Mouse (Mus musculus) stomach, postnatal 0 days (tissue): ENCODE results near the gene Slc36a4. TPM values are rescaled to one million over a fixed set of nuclear protein-coding genes. Genes with fewer than 3 reads are reported as not detected.

Experiments used
- ATAC-seq: fragments of 200-750 bp; cut with Nextera tagmentation; 2 replicates; pipeline ENCODE4 v1.8.0; 2017; ENCODE audit not compliant: low FRiP score, low TSS enrichment
- DNase-seq: peaks from one replicate; pipeline ENCODE4 v3.0.0-alpha.2; 2016; ENCODE audit warnings: low spot score
- H3K27ac ChIP-seq: fragments of 300-500 bp; sonication (generic); replicated peaks from 2 replicates; pipeline ENCODE4 v1.5.1; 2014; ENCODE audit warnings: mild to moderate bottlenecking, control low read depth
- H3K27me3 ChIP-seq: fragments of 300-500 bp; sonication (generic); 2 replicates; pipeline ENCODE4 v1.6.1; 2014; ENCODE audit warnings: low read length; ENCODE audit not compliant: control insufficient read depth, insufficient read depth
- H3K36me3 ChIP-seq: fragments of 300-500 bp; sonication (generic); 2 replicates; pipeline ENCODE4 v1.6.1; 2014; ENCODE audit warnings: low read length, mixed read lengths; ENCODE audit not compliant: control insufficient read depth, insufficient read depth
- H3K4me1 ChIP-seq: fragments of 300-500 bp; sonication (generic); replicated peaks from 2 replicates; pipeline ENCODE4 v1.6.1; 2014; ENCODE audit warnings: antibody characterized with exemption; ENCODE audit not compliant: control insufficient read depth, insufficient read depth
- H3K4me2 ChIP-seq: fragments of 300-500 bp; sonication (generic); replicated peaks from 2 replicates; pipeline ENCODE4 v1.6.1; 2014; ENCODE audit warnings: low read depth, mild to moderate bottlenecking, control low read depth, moderate library complexity
- H3K4me3 ChIP-seq: fragments of 300-500 bp; sonication (generic); 2 replicates; pipeline ENCODE4 v1.5.1; 2014; ENCODE audit warnings: low read depth, low read length, control low read depth
- H3K9ac ChIP-seq: fragments of 300-500 bp; sonication (generic); 2 replicates; pipeline ENCODE4 v1.6.1; 2014; ENCODE audit warnings: mild to moderate bottlenecking, low read length, control low read depth, mixed read lengths
- H3K9me3 ChIP-seq: fragments of 300-500 bp; sonication (generic); 2 replicates; pipeline ENCODE4 v1.6.1; 2016; ENCODE audit warnings: low read length; ENCODE audit not compliant: control insufficient read depth
- CTCF ChIP-seq: IDR thresholded peaks from 2 replicates; pipeline ENCODE4 v1.5.1; 2016; ENCODE audit warnings: antibody characterized with exemption, low read depth, mild to moderate bottlenecking, moderate library complexity
- EP300 ChIP-seq: optimal IDR thresholded peaks from 2 replicates; pipeline ENCODE3; 2016; ENCODE audit warnings: antibody characterized with exemption
- WGBS: fragments of 180-500 bp; shearing (Covaris S2); extraction: QIAGEN DNeasy Blood & Tissue Kit; methylation state at CpG from one replicate; pipeline ENCODE4 v1.1.7; 2014; 5-methylcytosine and 5-hydroxymethylcytosine counted together
- polyA plus RNA-seq: library from polyadenylated mRNA; unstranded; fragments of >200 nt; fragmentation: Nextera tagmentation; extraction: Ambion mirVana; gene quantifications from 2 replicates; pipeline ENCODE4 v1.2.1, GENCODE M21; 2015

Slc36a4 gene
- polyA plus RNA-seq, 1 experiment from 2014 or later, result 6.3 TPM

- no peak overlapping the region for H3K4me2 ChIP-seq
- no peaks in the 10 kb centered on the region for H3K4me1 ChIP-seq
- H3K27me3 ChIP-seq, result no peaks in the 10 kb centered on the region
- no peaks in the 10 kb centered on the region for H3K9me3 ChIP-seq
- DNase-seq (no peak), ATAC-seq (no peak)
- no peak overlapping the region for H3K27ac ChIP-seq
- WGBS, result 87% methylated on average over 14 of the region's 14 CpGs
- no peak for TF ChIP-seq EP300
- no peak for TF ChIP-seq CTCF
- H3K36me3 ChIP-seq, result peaks cover 3% of the 10 kb centered on the region; the same call in 1 of the 2 replicates
- no peak overlapping the region for H3K4me3 ChIP-seq
- no peak overlapping the region for H3K9ac ChIP-seq
These were observed 10.1 kb downstream of the Slc36a4 start for GRCm38 (mm10) chr9:15719594-15719993.

- 88% methylated on average over 8 of the region's 8 CpGs for WGBS
These were observed 11.0 kb downstream of the Slc36a4 start for GRCm38 (mm10) chr9:15720556-15720955.

GRCm38 (mm10) chr9:15721226-15721833 is 11.8 kb downstream of the Slc36a4 start:
- ATAC-seq (no peak), DNase-seq (no peak)
- Histone ChIP-seq H3K4me3 (no peak overlapping the region), H3K36me3 (peaks cover 3% of the 10 kb centered on the region; the same call in 1 of the 2 replicates), H3K4me1 (no peaks in the 10 kb centered on the region), H3K4me2 (no peak overlapping the region), H3K27me3 (no peaks in the 10 kb centered on the region), H3K9me3 (no peaks in the 10 kb centered on the region), H3K9ac (no peak overlapping the region), H3K27ac (no peak overlapping the region)
- WGBS, result 67% methylated on average over 6 of the region's 6 CpGs
- TF ChIP-seq CTCF (no peak), EP300 (no peak)

More at GRCm38 (mm10) chr9:15720556-15720955, 11.0 kb downstream of the Slc36a4 start:
- TF ChIP-seq CTCF, result no peak
- no peak for TF ChIP-seq EP300
- no peaks in the 10 kb centered on the region for H3K27me3 ChIP-seq
- DNase-seq, result no peak
- no peaks in the 10 kb centered on the region for H3K4me1 ChIP-seq
- H3K4me3 ChIP-seq, result no peak overlapping the region
- no peaks in the 10 kb centered on the region for H3K9me3 ChIP-seq
- no peak overlapping the region for H3K27ac ChIP-seq
- no peak for ATAC-seq
- peaks cover 3% of the 10 kb centered on the region; the same call in 1 of the 2 replicates for H3K36me3 ChIP-seq
- no peak overlapping the region for H3K4me2 ChIP-seq
- no peak overlapping the region for H3K9ac ChIP-seq

- H3K4me3 ChIP-seq, result no peak overlapping the region
- no peaks in the 10 kb centered on the region for H3K9me3 ChIP-seq
- H3K36me3 ChIP-seq, result peaks cover 7% of the 10 kb centered on the region; the same call in 1 of the 2 replicates
- H3K27ac ChIP-seq, result no peak overlapping the region
- DNase-seq, result no peak
- H3K27me3 ChIP-seq, result no peaks in the 10 kb centered on the region
- TF ChIP-seq EP300 (no peak), CTCF (no peak)
- no peaks in the 10 kb centered on the region for H3K4me1 ChIP-seq
- ATAC-seq, result no peak
- 83% methylated on average over 8 of the region's 8 CpGs for WGBS
- H3K4me2 ChIP-seq, result no peak overlapping the region
- no peak overlapping the region for H3K9ac ChIP-seq
These were observed 13.0 kb downstream of the Slc36a4 start for GRCm38 (mm10) chr9:15722506-15722905.

GRCm38 (mm10) chr9:15727168-15727567 is 17.6 kb downstream of the Slc36a4 start:
- H3K9me3 ChIP-seq, result no peaks in the 10 kb centered on the region
- no peaks in the 10 kb centered on the region for H3K27me3 ChIP-seq
- H3K4me2 ChIP-seq, result no peak overlapping the region
- no peak for ATAC-seq
- peaks cover 4% of the 10 kb centered on the region; the same call in 1 of the 2 replicates for H3K36me3 ChIP-seq
- H3K27ac ChIP-seq, result no peak overlapping the region
- no peak for TF ChIP-seq EP300
- TF ChIP-seq CTCF, result no peak
- H3K4me1 ChIP-seq, result no peaks in the 10 kb centered on the region
- no peak for DNase-seq
- H3K4me3 ChIP-seq, result no peak overlapping the region
- 94% methylated on average over 8 of the region's 8 CpGs for WGBS
- no peak overlapping the region for H3K9ac ChIP-seq
